Mouse (Mus musculus): ENCODE results near the gene Sult1a1. TPM values are rescaled to one million over a fixed set of nuclear protein-coding genes. Genes with fewer than 3 reads are reported as not detected.
"Not testable (repeated sequence)": the region's sequence is repeated elsewhere in the genome, so short reads cannot be mapped to it uniquely, and the experiment has no call there.

The Sult1a1 gene
- total RNA-seq, 2 experiments from 2014 or later: 5.5 to 6.6 TPM

GRCm38 (mm10) chr7:126696303-126696702 lies 20.1 kb upstream of the Sult1a1 start:
- no peak for DNase-seq

- DNase-seq: peak; percentile 97
Observed at GRCm38 (mm10) chr7:126695631-126696207, 19.5 kb upstream of the Sult1a1 start, which contains the start of gene Slx1b. Gene Slx1b (minus strand): TSS chr7:126695784.

- DNase-seq: peak; percentile 73
Observed at GRCm38 (mm10) chr7:126695210-126695611, 19.0 kb upstream of the Sult1a1 start, which contains the start of gene Bola2. Gene Bola2 (plus strand): TSS chr7:126695401.

- DNase-seq: no peak
Observed at GRCm38 (mm10) chr7:126694441-126695051, 18.3 kb upstream of the Sult1a1 start.

- DNase-seq: no peak
Observed at GRCm38 (mm10) chr7:126693781-126694180, 17.5 kb upstream of the Sult1a1 start.

- peak; percentile 91 for DNase-seq
Observed at GRCm38 (mm10) chr7:126693256-126693655, 17.0 kb upstream of the Sult1a1 start.

- no peak for DNase-seq
Observed at GRCm38 (mm10) chr7:126692426-126692825, 16.2 kb upstream of the Sult1a1 start.

- DNase-seq: no peak
Observed at GRCm38 (mm10) chr7:126691676-126692075, 15.4 kb upstream of the Sult1a1 start.

- DNase-seq: no peak
Observed at GRCm38 (mm10) chr7:126690737-126691136, 14.5 kb upstream of the Sult1a1 start.

- DNase-seq: no peak
Observed at GRCm38 (mm10) chr7:126689021-126689420, 12.8 kb upstream of the Sult1a1 start.

GRCm38 (mm10) chr7:126688156-126688555 lies 11.9 kb upstream of the Sult1a1 start:
- DNase-seq: not testable (repeated sequence)

GRCm38 (mm10) chr7:126681221-126681620 lies 5.0 kb upstream of the Sult1a1 start:
- no peak for DNase-seq

GRCm38 (mm10) chr7:126679683-126680082 lies 3.5 kb upstream of the Sult1a1 start:
- DNase-seq: no peak

- no peak for DNase-seq
Observed at GRCm38 (mm10) chr7:126678545-126679341, 2.5 kb upstream of the Sult1a1 start.

GRCm38 (mm10) chr7:126676631-126677220 lies 494 bp upstream of the Sult1a1 start:
- no peak for DNase-seq

- DNase-seq: no peak
Observed at GRCm38 (mm10) chr7:126675104-126675503, 1.1 kb downstream of the Sult1a1 start.

GRCm38 (mm10) chr7:126672111-126672510 lies 4.1 kb downstream of the Sult1a1 start:
- no peak for DNase-seq

- DNase-seq: no peak
Observed at GRCm38 (mm10) chr7:126670152-126670551, 6.1 kb downstream of the Sult1a1 start.

- no peak for DNase-seq
Observed at GRCm38 (mm10) chr7:126668452-126668851, 7.8 kb downstream of the Sult1a1 start.

GRCm38 (mm10) chr7:126667495-126668090 lies 8.6 kb downstream of the Sult1a1 start:
- DNase-seq: no peak

- peak; percentile 23 for DNase-seq
Observed at GRCm38 (mm10) chr7:126665269-126665668, 11.0 kb downstream of the Sult1a1 start.

- DNase-seq: no peak
Observed at GRCm38 (mm10) chr7:126663646-126664045, 12.6 kb downstream of the Sult1a1 start.

GRCm38 (mm10) chr7:126659771-126660170 lies 16.5 kb downstream of the Sult1a1 start:
- DNase-seq: no peak
